Mouse (Mus musculus) liver, postnatal 0 days (tissue): ENCODE results near the gene Ube3b. TPM values are rescaled to one million over a fixed set of nuclear protein-coding genes. Genes with fewer than 3 reads are reported as not detected.

Source experiments
- ATAC-seq: fragments of 200-750 bp; cut with Nextera tagmentation; 2 replicates; pipeline ENCODE4 v1.8.0; 2017; ENCODE audit warnings: mild to moderate bottlenecking, moderate library complexity
- DNase-seq: peaks from one replicate; pipeline ENCODE4 v3.0.0-alpha.2; 2016
- H3K27ac ChIP-seq: fragments of 300-500 bp; sonication (generic); 2 replicates; pipeline ENCODE4 v1.5.1; 2014; ENCODE audit warnings: antibody characterized with exemption, moderate library complexity, mild to moderate bottlenecking, low read depth
- H3K27me3 ChIP-seq: fragments of 300-500 bp; sonication (generic); 2 replicates; pipeline ENCODE4 v1.6.1; 2014; ENCODE audit warnings: low read length, control low read depth, mixed read lengths; ENCODE audit not compliant: insufficient read depth
- H3K36me3 ChIP-seq: fragments of 300-500 bp; sonication (generic); replicated peaks from 2 replicates; pipeline ENCODE4 v1.6.1; 2014; ENCODE audit warnings: mild to moderate bottlenecking, control low read depth, low read length, moderate library complexity, mixed read lengths; ENCODE audit not compliant: insufficient read depth
- H3K4me1 ChIP-seq: fragments of 300-500 bp; sonication (generic); 2 replicates; pipeline ENCODE4 v1.6.1; 2014; ENCODE audit warnings: antibody characterized with exemption, mild to moderate bottlenecking, control low read depth; ENCODE audit not compliant: insufficient read depth
- H3K4me2 ChIP-seq: fragments of 300-500 bp; sonication (generic); 2 replicates; pipeline ENCODE4 v1.6.1; 2014; ENCODE audit warnings: low read depth, mild to moderate bottlenecking, low read length, moderate library complexity, mixed read lengths
- H3K4me3 ChIP-seq: fragments of 300-500 bp; sonication (generic); 2 replicates; pipeline ENCODE4 v1.5.1; 2014; ENCODE audit warnings: low read depth, low read length
- H3K9ac ChIP-seq: fragments of 300-500 bp; sonication (generic); replicated peaks from 2 replicates; pipeline ENCODE4 v1.6.1; 2014; ENCODE audit warnings: mild to moderate bottlenecking, moderate library complexity
- H3K9me3 ChIP-seq: fragments of 300-500 bp; sonication (generic); 2 replicates; pipeline ENCODE4 v1.6.1; 2016; ENCODE audit warnings: mild to moderate bottlenecking, control low read depth, low read length, mixed read lengths
- CTCF ChIP-seq: sonication (generic); IDR thresholded peaks from 2 replicates; pipeline ENCODE4 v1.5.1; 2016; ENCODE audit warnings: antibody characterized with exemption, low read depth
- EP300 ChIP-seq: IDR thresholded peaks from 2 replicates; pipeline ENCODE4 v1.6.1; 2016; ENCODE audit warnings: antibody characterized with exemption, low read depth, mild to moderate bottlenecking
- WGBS: fragments of 180-500 bp; shearing (Covaris S2); extraction: QIAGEN DNeasy Blood & Tissue Kit; methylation state at CpG from one replicate; pipeline ENCODE4 v1.1.7; 2014; ENCODE audit not compliant: insufficient replicate concordance; 5-methylcytosine and 5-hydroxymethylcytosine counted together
- microRNA-seq: library from miRNA; unstranded; fragments of <30 nt; microRNA quantifications from one replicate; pipeline ENCODE4, GENCODE M21; 2016
- polyA plus RNA-seq: library from polyadenylated mRNA; unstranded; fragments of >200 nt; fragmentation: Nextera tagmentation; extraction: Ambion mirVana; gene quantifications from 2 replicates; pipeline ENCODE4 v1.2.1, GENCODE M21; 2015

Gene Ube3b
- polyA plus RNA-seq, 1 experiment from 2014 or later = 11.3 TPM

GRCm38 (mm10) chr5:114464561-114464960 is 84.2 kb downstream of the Ube3b start:
- Histone ChIP-seq H3K4me3 (no peak overlapping the region), H3K27ac (no peak overlapping the region), H3K4me2 (no peak overlapping the region), H3K9me3 (no peaks in the 10 kb centered on the region), H3K9ac (no peak overlapping the region), H3K4me1 (no peaks in the 10 kb centered on the region; the same call in 1 of the 2 replicates), H3K27me3 (no peaks in the 10 kb centered on the region), H3K36me3 (no peaks in the 10 kb centered on the region)
- 70% methylated on average over 2 of the region's 2 CpGs for WGBS
- no peak for ATAC-seq
- no peak for TF ChIP-seq EP300
- DNase-seq = no peak

GRCm38 (mm10) chr5:114465641-114466040 is 85.2 kb downstream of the Ube3b start:
- Histone ChIP-seq H3K27me3 (no peaks in the 10 kb centered on the region), H3K27ac (no peak overlapping the region), H3K4me2 (no peak overlapping the region), H3K9me3 (no peaks in the 10 kb centered on the region), H3K9ac (no peak overlapping the region), H3K4me1 (no peaks in the 10 kb centered on the region; the same call in 1 of the 2 replicates), H3K36me3 (no peaks in the 10 kb centered on the region), H3K4me3 (no peak overlapping the region)
- DNase-seq (no peak), ATAC-seq (no peak)
- WGBS = 73% methylated on average over 6 of the region's 7 CpGs
- TF ChIP-seq CTCF = no peak
- no peak for TF ChIP-seq EP300

- 14% methylated on average over 9 of the region's 11 CpGs for WGBS
- ATAC-seq = no peak
- DNase-seq = no peak
- Histone ChIP-seq H3K4me1 (no peaks in the 10 kb centered on the region; the same call in 1 of the 2 replicates), H3K36me3 (no peaks in the 10 kb centered on the region), H3K9me3 (no peaks in the 10 kb centered on the region), H3K4me3 (no peak overlapping the region), H3K27ac (no peak overlapping the region), H3K9ac (no peak overlapping the region), H3K4me2 (peak overlapping the region; percentile 62), H3K27me3 (no peaks in the 10 kb centered on the region)
- TF ChIP-seq EP300 (no peak), CTCF (no peak)
Observed at GRCm38 (mm10) chr5:114467019-114467418, 86.6 kb downstream of the Ube3b start.

- Histone ChIP-seq H3K36me3 (no peaks in the 10 kb centered on the region), H3K4me2 (peak overlapping the region; percentile 62), H3K9ac (no peak overlapping the region), H3K4me1 (no peaks in the 10 kb centered on the region; the same call in 1 of the 2 replicates), H3K27me3 (no peaks in the 10 kb centered on the region), H3K4me3 (no peak overlapping the region), H3K27ac (no peak overlapping the region), H3K9me3 (no peaks in the 10 kb centered on the region)
- 12% methylated on average over 8 of the region's 13 CpGs for WGBS
- ATAC-seq (peak; percentile 25; the same call in 1 of the 2 replicates), DNase-seq (peak; percentile 59)
- TF ChIP-seq CTCF = no peak
- TF ChIP-seq EP300 = no peak
Observed at GRCm38 (mm10) chr5:114467430-114467829, 87.0 kb downstream of the Ube3b start.

GRCm38 (mm10) chr5:114468007-114468406 is 87.6 kb downstream of the Ube3b start:
- Histone ChIP-seq H3K9ac (no peak overlapping the region), H3K9me3 (no peaks in the 10 kb centered on the region), H3K36me3 (no peaks in the 10 kb centered on the region), H3K4me3 (no peak overlapping the region), H3K27ac (no peak overlapping the region), H3K27me3 (no peaks in the 10 kb centered on the region), H3K4me2 (no peak overlapping the region), H3K4me1 (no peaks in the 10 kb centered on the region; the same call in 1 of the 2 replicates)
- DNase-seq (no peak), ATAC-seq (no peak)
- TF ChIP-seq CTCF = no peak
- no peak for TF ChIP-seq EP300
- WGBS = 75% methylated on average over 4 of the region's 4 CpGs

- Histone ChIP-seq H3K27ac (no peak overlapping the region), H3K9ac (no peak overlapping the region), H3K4me2 (no peak overlapping the region), H3K4me3 (no peak overlapping the region), H3K27me3 (no peaks in the 10 kb centered on the region), H3K4me1 (no peaks in the 10 kb centered on the region; the same call in 1 of the 2 replicates), H3K9me3 (no peaks in the 10 kb centered on the region), H3K36me3 (no peaks in the 10 kb centered on the region)
- TF ChIP-seq CTCF = no peak
- WGBS = 49% methylated on average over 3 of the region's 3 CpGs
- ATAC-seq (no peak), DNase-seq (no peak)
Observed at GRCm38 (mm10) chr5:114470359-114470758, 90.0 kb downstream of the Ube3b start.

Small RNA genes lying within 50 kb of the gene (microRNA-seq; reads per million reads assigned to microRNA genes)
- not detected for gene Mir7027

Other genes starting within 250 kb of the Ube3b start
- gene Acacb, start 234.1 kb upstream of the Ube3b start, polyA plus RNA-seq = 1.0 and 1.2 TPM in 2 replicates
- gene Foxn4, start 106.8 kb upstream of the Ube3b start, polyA plus RNA-seq = not detected in 2 replicates
- 0.28 and 0.37 TPM in 2 replicates for gene Myo1h, start 91.4 kb upstream of the Ube3b start, polyA plus RNA-seq
- gene Kctd10, start 99 bp upstream of the Ube3b start, polyA plus RNA-seq = 16.4 and 17.4 TPM in 2 replicates
- gene Mmab, start 63.5 kb downstream of the Ube3b start, polyA plus RNA-seq = 3.8 and 4.5 TPM in 2 replicates
- gene Mvk, start 63.7 kb downstream of the Ube3b start, polyA plus RNA-seq = 9.4 and 10.7 TPM in 2 replicates
- gene Fam222a, start 187.4 kb downstream of the Ube3b start, polyA plus RNA-seq = 0.80 and 1.8 TPM in 2 replicates